Comparison of ENCODE assay signal across 27 mouse cellular contexts in genomic region chr12:71526623-71527022, GRCm38 (mm10).
A peak's percentile ranks its signal among the peaks of the same experiment; 100 is the strongest.
DNase-seq lines count a peak whose midpoint lies in the region; ATAC-seq and TF ChIP-seq lines count a peak whose summit lies in the region.
"Had no signal": no experiment of that assay in that cellular context is flagged by ENCODE, and none has a peak within 500 bp of the region (broad histone marks: within the 10 kb centered on the region; RNA-seq: fewer than 3 reads in every experiment).

No protein-coding gene starts in this region.

- H3K27me3 ChIP-seq in heart, embryonic 10.5 days (ENCODE audit: insufficient read depth, poor library complexity, severe bottlenecking) = 0 out of 2 replicates have a peak, but pooled peaks cover 6% of the 10 kb centered on the region
- no peaks in the 10 kb centered on the region for H3K27me3 ChIP-seq in CH12.LX (replicated peaks)
- no peaks in the 10 kb centered on the region; the same call in 1 of the 2 replicates for H3K27me3 ChIP-seq in liver, embryonic 12.5 days (replicated peaks)
- H3K27me3 ChIP-seq: forebrain, embryonic 13.5 days; heart, embryonic 12.5 days; heart, embryonic 15.5 days had no signal

- dilution Hi-C loops in CH12.LX (cut with MboI; ENCODE audit: extremely low pct_ligation_motif_present, extremely low pct_unique_long_range_greater_than_20kb, low sequenced_read_pairs) = no loop called here

- intact Hi-C loops in heart, postnatal 10 days (cut with DNase I) = no loop called here

- no peak for TF ChIP-seq CTCF in CH12.LX (conservative IDR thresholded peaks at IDR 0.05 in 1 of 2, IDR thresholded peaks at IDR 0.05 in 1 of 2; ENCODE audit: low read depth in 2 of 2, low read length in 2 of 2)

- no peak for TF ChIP-seq POLR2A in CH12.LX (IDR thresholded peaks at IDR 0.05; ENCODE audit: low read depth, low read length)

- peaks cover 9% of the 10 kb centered on the region for H3K4me1 ChIP-seq in heart, embryonic 10.5 days
- no peaks in the 10 kb centered on the region for H3K4me1 ChIP-seq in CH12.LX (ENCODE audit: control insufficient read depth in 1 of 2, insufficient read depth in 2 of 2)
- H3K4me1 ChIP-seq in liver, embryonic 12.5 days = no peaks in the 10 kb centered on the region

- no peak overlapping the region for H3K9ac ChIP-seq in CH12.LX (ENCODE audit: insufficient read depth, low read depth)
- H3K9ac ChIP-seq in liver, embryonic 12.5 days = no peak overlapping the region
- H3K9ac ChIP-seq: forebrain, embryonic 13.5 days; heart, embryonic 12.5 days; heart, embryonic 15.5 days; hindbrain, embryonic 14.5 days had no signal

- no peak overlapping the region for H3K4me3 ChIP-seq in heart, embryonic 10.5 days
- no peak overlapping the region for H3K4me3 ChIP-seq in CH12.LX (replicated peaks in 1 of 3; ENCODE audit: low read depth in 2 of 3, low read length in 2 of 3, poor library complexity in 1 of 3)
- no peak overlapping the region for H3K4me3 ChIP-seq in liver, embryonic 12.5 days
- H3K4me3 ChIP-seq: forebrain, embryonic 10.5 days; forebrain, embryonic 13.5 days; heart, embryonic 12.5 days; heart, embryonic 15.5 days had no signal

- in situ Hi-C loops in CH12.LX (cut with MboI; ENCODE audit: low pct_ligation_motif_present, low pct_unique_long_range_greater_than_20kb, low sequenced_read_pairs) = no loop called here

- H3K4me2 ChIP-seq in CH12.LX (ENCODE audit: insufficient read depth, low read depth, poor library complexity, severe bottlenecking) = no peak overlapping the region
- no peak overlapping the region for H3K4me2 ChIP-seq in liver, embryonic 12.5 days
- H3K4me2 ChIP-seq: forebrain, embryonic 13.5 days; heart, embryonic 12.5 days; heart, embryonic 15.5 days; hindbrain, embryonic 14.5 days had no signal

- no peaks in the 10 kb centered on the region for H3K9me3 ChIP-seq in heart, embryonic 10.5 days
- no peaks in the 10 kb centered on the region for H3K9me3 ChIP-seq in CH12.LX (replicated peaks; ENCODE audit: low read length)
- H3K9me3 ChIP-seq in liver, embryonic 12.5 days (replicated peaks) = no peaks in the 10 kb centered on the region
- H3K9me3 ChIP-seq: forebrain, embryonic 10.5 days; forebrain, embryonic 13.5 days; heart, embryonic 12.5 days; heart, embryonic 15.5 days had no signal

- no peak for ATAC-seq in liver, embryonic 12.5 days
- ATAC-seq: activated CD4-positive, CD25-positive, alpha-beta regulatory T cell, adult 4 months; forebrain, embryonic 13.5 days; forebrain, embryonic 16.5 days; hindbrain, postnatal 0 days; intestine, postnatal 0 days had no signal

- no peaks in the 10 kb centered on the region for H3K79me2 ChIP-seq in CH12.LX (replicated peaks; ENCODE audit: control insufficient read depth, extremely low read depth, insufficient read depth, poor library complexity, severe bottlenecking)

- 92% methylated on average over 7 of the region's 7 CpGs for WGBS in heart, embryonic 10.5 days
- WGBS in liver, embryonic 12.5 days (ENCODE audit: insufficient replicate concordance) = 77% methylated on average over 7 of the region's 7 CpGs

- no peaks in the 10 kb centered on the region for H3K36me3 ChIP-seq in heart, embryonic 10.5 days
- H3K36me3 ChIP-seq in CH12.LX (replicated peaks in 1 of 2; ENCODE audit: control insufficient read depth in 1 of 2, insufficient read depth in 1 of 2, low read length in 1 of 2) = no peaks in the 10 kb centered on the region
- no peaks in the 10 kb centered on the region for H3K36me3 ChIP-seq in liver, embryonic 12.5 days
- H3K36me3 ChIP-seq: forebrain, embryonic 10.5 days; heart, embryonic 12.5 days; heart, embryonic 15.5 days had no signal

- TF ChIP-seq EP300 in CH12.LX (IDR thresholded peaks at IDR 0.05; ENCODE audit: low read length) = no peak

- TF ChIP-seq RAD21 in CH12.LX (IDR thresholded peaks at IDR 0.05; ENCODE audit: low read depth, low read length) = no peak

- peak; percentile 23 for DNase-seq in embryo, embryonic 10.5 days (ENCODE audit: low spot score)
- no peak for DNase-seq in embryo, embryonic 9.5 days (ENCODE audit: extremely low spot score)
- peak; percentile 66 for DNase-seq in heart, embryonic 10.5 days (ENCODE audit: low spot score)
- no peak for DNase-seq in heart, postnatal 10 days
- DNase-seq in CH12.LX (ENCODE audit: extremely low read depth) = no peak
- DNase-seq in hindlimb bud, embryonic 11.5 days (ENCODE audit: extremely low spot score, low read depth, low spot score) = peak; percentile 20
- no peak for DNase-seq in adrenal gland, postnatal 36 days
- DNase-seq: adrenal gland, adult 8-10 months; adrenal gland, postnatal 25 days; B cell, adult 2 months; cerebellum, adult 18-20 months; cerebellum, adult 9-10 months; cerebellum, postnatal 14 days; gastrocnemius, postnatal 10 days; gastrocnemius, postnatal 36 days; heart, postnatal 14 days; kidney, adult 2 months had no signal

- H3K27ac ChIP-seq in heart, embryonic 10.5 days = no peak overlapping the region
- no peak overlapping the region for H3K27ac ChIP-seq in CH12.LX (ENCODE audit: insufficient read depth, low read depth)
- no peak overlapping the region for H3K27ac ChIP-seq in liver, embryonic 12.5 days
- H3K27ac ChIP-seq: forebrain, embryonic 10.5 days; forebrain, embryonic 13.5 days; heart, embryonic 15.5 days; hindbrain, embryonic 14.5 days; hindbrain, postnatal 0 days had no signal

TF ChIP-seq in CH12.LX, 34 proteins besides CTCF, POLR2A, EP300 and RAD21:
- TF ChIP-seq BHLHE40 (IDR thresholded peaks at IDR 0.05; ENCODE audit: low read depth, low read length) (peak; percentile 66), IRF4 (IDR thresholded peaks at IDR 0.05; ENCODE audit: low read depth, low read length) (no peak)

Comparison
In these comparisons a context has a peak if more than half of its experiments do, and no peak if none do; other contexts are left out.
1. DNase-seq: peak in embryo, embryonic 10.5 days (single experiment), heart, embryonic 10.5 days (single experiment) and hindlimb bud, embryonic 11.5 days (single experiment); none in embryo, embryonic 9.5 days (single experiment), heart, postnatal 10 days (0 of 2), CH12.LX (single experiment) and adrenal gland, postnatal 36 days (0 of 2).